Mouse (Mus musculus) right cerebral cortex, postnatal 25 days (tissue): Measurements from ENCODE around the gene Stk4.
A peak's percentile ranks its signal among the peaks of the same experiment; 100 is the strongest.

Experiments used
- DNase-seq: peaks from one replicate; pipeline ENCODE4 v3.0.0; 2022

Stk4 gene

GRCm38 (mm10) chr2:164082175-164082574 lies 12.1 kb downstream of the Stk4 start:
- DNase-seq = no peak

DNA sequence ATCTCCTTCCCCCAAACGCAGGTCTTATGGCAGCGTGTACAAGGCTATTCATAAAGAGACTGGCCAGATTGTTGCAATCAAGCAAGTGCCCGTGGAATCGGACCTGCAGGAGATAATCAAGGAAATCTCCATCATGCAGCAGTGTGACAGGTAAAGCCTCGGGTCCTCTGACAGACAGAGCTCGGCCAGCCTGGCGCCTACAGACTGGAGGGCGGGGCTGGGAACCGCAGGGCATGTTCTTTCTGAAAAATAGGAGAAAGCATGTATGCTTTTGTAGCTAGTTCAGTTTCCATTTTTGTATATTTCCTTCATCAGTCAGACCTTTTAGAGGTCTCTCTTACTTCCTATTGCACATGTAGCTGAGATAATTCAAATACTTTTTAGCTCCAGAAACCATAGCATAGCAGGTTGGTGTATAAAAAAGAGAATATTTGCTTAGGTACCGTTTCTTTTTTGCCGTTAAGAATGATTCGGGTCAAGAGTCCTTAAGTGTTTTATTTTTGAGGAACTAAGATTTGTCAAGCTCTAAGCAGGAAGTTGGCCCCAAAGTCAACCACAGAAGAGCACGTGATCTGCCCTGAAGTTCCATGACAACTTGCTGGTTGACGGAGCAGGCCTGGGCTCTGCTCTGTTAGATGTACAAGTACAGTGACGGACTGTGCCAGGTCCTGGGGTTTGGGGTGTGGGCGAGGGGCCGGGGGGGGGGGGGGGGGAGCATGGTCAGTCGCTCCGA lies 13.7 kb downstream of the Stk4 start:
- no peak for DNase-seq

DNA sequence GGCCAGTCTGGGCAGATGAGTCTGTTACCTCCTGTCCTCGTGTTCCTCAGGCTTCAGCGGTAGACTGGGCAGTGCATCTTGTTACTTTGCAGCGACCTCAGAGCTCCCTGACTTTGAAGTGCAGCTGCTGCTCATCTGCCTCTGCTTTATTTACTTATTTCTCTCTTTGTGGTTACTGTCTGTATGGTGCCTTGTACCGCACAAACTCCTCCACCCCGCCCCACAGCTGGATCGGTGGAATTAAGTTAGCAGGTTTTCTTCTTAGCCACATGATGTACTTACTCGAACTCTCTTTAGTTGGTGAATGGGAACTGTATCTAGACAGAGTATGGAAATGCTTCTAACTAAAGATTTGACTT lies 14.2 kb downstream of the Stk4 start:
- no peak for DNase-seq

- DNase-seq = no peak
These were observed 17.4 kb downstream of the Stk4 start for GRCm38 (mm10) chr2:164087416-164088017.

DNA sequence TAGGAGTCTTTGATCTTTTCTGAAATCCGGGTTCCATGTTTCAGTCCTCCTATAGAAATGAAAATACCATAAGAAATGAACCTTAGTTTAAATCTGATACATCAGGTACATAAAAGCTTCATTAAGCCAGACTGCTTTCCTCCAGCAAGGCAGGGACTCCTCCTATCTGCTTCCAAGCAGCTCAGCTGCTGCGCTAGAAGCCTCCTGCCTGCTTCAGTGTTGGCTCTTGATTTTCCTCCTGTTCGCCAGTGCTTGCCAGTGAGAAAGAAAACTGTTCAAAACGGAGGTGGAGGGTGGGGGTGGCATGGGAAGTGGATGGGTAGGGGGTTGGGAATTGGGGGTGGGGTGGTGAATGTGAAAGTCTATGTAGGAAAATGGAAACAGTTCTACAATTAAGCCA lies 19.4 kb downstream of the Stk4 start:
- no peak for DNase-seq

DNA sequence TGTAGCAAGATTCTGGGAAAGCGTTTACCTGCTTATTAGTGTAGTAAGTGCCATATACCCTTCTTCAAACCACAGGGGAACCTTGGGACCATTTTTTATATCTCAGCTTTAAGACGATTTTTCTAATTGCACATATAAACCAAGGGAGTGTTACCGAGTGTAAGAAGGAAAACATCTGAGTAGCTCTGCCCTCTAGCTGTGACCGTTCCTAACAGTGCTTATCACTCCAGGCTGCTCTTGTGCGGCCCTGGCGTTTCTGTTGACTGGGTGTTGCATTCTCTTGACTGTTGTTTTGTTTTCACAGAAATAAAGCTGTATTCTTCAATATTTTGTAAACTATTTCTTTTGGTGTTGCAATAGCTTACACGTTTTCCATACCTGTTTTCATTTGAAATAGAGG lies 24.0 kb downstream of the Stk4 start:
- no peak for DNase-seq

- DNase-seq = peak; percentile 65
These were observed 28.6 kb downstream of the Stk4 start for GRCm38 (mm10) chr2:164098603-164099250.

DNA sequence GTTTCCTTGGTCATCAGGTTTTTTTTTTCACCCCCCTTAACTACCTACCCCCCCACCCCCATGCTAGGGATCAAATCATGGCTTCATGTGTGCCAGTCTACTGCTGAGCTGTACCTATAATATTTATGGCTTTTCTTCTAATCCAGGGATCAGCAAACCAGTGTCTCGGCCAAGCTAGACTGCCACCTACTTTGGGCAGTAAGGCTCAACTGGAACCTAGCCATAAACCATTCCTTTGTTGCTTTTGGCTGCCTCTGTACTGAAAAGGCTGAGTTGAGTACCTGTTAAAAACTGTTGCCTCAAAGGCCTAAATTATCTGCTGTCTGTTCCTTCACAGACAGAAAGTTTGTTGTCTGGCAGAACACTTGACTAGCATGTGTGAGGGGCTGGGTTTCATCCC lies 31.8 kb downstream of the Stk4 start:
- DNase-seq = no peak

DNA sequence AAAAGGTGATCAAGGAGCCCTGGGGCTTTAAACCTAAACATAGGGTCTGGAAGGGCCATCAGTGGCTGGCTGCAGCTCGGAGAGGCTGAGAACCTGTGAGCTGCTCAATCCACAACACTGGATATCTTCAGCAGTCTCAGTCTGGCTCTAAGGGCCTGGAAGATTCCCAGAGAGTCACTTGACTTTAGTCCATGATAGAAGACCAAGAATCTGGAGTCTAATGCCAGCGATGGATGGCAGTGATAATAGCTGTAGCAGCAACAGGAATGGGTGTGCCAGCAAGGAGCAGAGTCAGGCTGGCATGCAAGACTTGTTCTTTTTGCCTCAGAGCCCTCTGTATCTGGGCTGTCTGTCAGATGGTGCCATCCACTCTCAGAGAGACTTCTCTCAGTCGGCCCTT lies 32.2 kb downstream of the Stk4 start:
- DNase-seq = no peak

DNA sequence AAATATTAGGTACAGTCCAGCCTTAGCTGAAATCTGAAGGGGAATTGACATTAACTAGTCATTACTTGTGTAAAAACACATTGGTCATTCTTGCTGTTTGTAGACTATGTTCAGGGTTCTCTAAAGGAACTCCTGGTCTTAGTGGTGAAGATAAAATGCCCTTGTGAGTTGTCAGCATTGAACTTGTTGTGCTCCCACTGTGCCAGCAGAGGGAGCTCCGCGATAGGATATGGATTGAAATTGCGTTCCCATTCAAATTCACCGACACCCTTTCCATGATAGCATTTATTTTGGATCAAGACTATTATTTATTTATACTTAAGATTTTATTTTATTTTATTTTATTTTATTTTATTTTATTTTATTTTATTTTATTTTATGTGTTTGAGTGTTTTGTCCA lies 33.4 kb downstream of the Stk4 start:
- peak; percentile 49 for DNase-seq

DNA sequence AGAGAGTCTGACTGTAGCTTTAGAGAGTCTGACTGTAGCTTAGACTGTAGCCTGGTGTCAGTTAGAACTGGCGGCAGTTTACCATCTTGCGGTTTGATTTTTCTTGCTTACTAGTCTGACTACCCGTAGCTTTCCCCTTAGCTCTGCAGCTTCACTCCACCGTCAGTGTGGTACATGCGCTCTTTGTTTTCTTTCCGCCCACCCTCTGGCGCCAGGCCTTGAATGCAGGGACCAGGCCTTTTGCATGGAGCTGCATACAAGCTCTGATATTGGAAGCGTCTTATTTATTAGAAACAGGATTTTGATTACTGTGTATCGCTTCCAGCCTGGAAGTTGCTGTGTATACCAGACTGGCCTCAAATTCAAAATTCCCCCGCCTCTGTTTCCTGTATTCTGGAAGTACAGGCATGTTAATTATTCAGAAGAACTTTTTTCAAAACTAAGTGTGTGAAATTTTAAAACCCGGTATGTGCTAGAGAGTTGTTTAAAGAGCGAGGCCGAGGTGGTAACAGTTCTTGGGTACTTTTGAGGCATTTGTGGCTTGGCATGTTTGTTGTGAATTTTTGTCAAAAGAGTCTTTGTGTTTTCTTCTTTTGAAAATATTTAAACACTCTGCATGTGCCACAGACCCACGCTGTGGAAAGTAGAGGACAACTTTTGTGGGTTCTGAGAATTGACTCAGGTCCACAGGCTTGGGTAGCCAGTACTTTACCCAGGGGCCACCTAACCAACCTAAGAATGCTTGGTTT lies 36.3 kb downstream of the Stk4 start:
- no peak for DNase-seq

DNA sequence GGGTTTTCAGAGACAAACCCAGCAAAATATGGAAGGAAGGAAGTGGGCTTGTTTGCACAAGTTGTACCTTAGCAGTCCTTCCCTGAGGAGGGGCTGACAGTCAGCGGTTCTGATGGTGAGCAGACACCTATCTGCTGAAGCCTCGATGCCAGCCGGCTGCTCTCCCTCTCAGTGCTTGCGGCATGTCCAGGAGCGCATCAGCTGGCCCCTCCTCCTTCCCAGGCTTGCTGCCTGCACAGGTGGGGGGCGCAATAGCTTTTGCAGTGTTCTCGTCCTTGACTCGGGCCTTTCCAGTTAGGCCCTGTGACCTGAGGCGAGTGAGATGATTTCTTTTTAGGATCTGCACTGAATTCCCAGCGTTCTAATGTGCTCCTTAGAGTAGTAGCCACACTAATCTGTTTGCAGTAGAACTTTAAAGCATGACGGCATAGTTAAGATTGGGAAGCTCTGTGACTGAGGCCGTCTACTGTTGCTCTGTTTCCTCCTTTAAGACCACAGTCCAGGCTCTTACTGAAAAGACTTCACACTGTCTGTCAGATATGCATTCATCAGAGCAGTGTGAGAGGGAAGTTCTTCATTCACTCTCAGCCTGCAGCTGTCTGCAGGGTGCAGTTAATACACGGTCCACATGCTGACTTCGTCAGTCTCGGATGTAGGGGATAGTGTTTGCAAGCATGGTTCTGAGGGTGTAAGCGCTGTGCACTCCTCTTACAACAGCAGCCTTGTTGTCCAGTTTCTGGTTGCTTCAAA lies 37.2 kb downstream of the Stk4 start:
- no peak for DNase-seq

- no peak for DNase-seq
These were observed 38.4 kb downstream of the Stk4 start for GRCm38 (mm10) chr2:164108501-164108900.

- DNase-seq = no peak
These were observed 41.4 kb downstream of the Stk4 start for GRCm38 (mm10) chr2:164111546-164111945.

DNA sequence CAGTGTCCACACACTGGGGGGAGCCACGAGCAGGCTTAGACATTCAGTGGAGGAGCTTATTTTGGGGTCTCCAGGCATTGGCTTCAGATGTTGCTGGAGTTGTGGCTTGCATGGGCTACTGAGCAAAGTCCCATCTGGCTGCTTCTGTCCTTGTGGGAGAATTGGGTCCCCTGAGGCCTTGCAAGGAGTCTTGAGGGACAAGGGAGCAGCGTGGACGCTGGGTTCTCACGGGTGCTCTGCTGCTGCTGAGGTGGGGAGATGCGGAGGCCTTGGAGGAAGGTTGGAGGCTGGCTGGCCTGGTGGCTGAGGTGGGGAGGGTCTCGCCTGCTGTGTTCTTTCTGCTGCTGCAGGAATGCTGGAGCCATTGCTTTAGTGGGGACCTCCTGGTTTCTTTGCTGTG lies 43.9 kb downstream of the Stk4 start:
- DNase-seq = no peak

- DNase-seq = no peak
These were observed 45.4 kb downstream of the Stk4 start for GRCm38 (mm10) chr2:164115531-164115930.

DNA sequence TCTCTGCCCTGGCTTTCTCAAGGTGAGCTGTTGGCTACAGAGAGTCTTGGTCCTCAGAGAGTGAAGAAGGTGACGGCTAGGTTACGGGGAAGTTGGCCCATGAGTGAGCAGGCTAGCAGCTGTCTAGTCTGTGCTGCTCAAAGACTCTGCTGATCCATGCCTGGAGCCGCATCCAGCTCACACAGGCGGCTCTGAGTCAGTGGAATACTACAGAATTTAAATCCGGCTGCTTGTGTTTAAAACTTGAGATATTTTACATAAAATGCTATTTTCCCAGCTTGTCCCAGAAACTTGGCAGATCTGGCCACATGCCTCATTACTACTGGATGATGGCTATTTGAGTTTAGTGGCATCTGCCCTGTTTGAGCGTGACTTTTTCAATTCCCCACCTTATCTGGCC lies 49.4 kb downstream of the Stk4 start:
- no peak for DNase-seq

DNA sequence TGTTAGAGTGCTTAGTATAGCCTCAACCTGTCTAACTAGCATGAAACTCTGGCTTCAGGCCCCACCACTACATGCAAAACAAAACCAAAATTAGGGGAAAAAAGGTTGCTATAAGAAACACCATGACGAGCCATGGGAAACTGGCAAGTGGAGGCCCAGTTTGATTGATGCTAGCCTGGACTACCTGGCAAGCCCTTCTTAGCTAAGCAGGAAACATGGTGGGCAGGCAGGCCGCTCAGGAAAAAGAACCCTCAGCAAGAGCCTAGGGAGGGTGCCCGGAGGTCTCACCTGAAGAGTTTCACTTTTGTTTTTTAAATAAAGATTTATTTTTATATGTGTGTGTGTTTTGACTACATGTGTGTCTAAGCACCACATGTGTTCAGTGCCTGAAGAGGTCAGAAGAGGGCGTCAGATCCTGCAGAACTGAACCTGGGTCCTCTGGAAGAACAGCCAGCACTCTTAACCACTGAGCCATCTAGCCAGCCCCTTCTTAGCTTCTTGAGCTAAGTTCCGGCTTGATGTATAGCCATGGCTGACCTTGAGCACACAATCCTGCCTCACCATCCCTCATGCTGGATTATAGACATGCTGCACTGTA lies 53.1 kb downstream of the Stk4 start:
- no peak for DNase-seq

DNA sequence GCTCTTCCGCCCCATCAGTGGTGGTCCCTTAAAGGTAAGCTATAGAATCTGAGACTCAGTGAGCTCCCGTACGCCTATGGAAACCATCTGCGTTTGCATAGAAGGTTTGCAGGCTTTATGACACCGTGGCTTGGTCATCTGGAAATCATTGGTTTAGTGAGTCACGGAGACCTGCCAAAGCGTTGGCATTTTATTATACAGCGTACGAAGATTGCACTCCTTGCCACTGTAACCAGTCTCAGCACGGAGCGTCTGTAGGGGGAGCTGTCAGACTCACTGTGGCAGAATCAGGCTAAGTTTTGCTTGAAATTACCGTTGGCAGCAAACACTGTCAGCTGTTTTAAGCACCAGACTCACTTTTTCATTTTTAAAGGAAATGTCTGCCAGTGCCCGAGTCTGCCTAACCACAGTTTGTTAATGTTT lies 56.4 kb downstream of the Stk4 start:
- DNase-seq = peak; percentile 60

DNA sequence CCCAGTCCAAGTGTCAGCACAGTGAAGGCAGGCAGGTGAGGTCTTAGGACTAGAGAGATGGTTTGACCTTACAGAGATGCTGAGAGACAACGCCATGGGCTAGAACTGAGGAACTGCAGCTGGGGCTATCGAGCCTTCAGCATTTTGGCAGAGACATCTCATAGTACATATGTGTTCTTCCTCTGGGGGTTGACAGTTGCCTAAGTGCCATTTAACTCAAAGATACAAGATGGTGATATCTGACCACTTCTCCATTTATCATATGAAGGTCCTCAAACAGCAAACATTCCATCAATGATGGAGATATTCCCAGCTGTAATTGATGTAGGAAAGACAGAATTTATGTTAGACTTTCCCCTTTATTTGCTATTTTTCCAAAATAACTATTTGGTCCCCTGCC lies 57.2 kb downstream of the Stk4 start:
- no peak for DNase-seq

GRCm38 (mm10) chr2:164128576-164129411 lies 58.7 kb downstream of the Stk4 start:
- no peak for DNase-seq

DNA sequence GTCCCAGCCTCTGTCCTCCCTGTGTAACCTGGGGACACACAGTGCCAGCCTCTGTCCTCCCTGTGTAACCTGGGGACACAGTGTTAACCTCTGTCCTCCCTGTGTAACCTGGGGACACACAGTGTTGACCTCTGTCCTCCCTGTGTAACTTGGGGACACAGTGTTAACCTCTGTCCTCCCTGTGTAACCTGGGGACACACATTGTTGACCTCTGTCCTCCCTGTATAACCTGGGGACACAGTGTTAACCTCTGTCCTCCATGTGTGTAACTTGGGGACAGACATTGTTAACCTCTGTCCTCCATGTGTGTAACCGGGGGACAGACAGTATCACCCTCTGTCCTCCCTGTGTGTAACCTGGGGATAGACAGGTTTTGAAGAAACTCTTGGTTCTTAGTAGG lies 61.5 kb downstream of the Stk4 start:
- no peak for DNase-seq
